Mouse (Mus musculus) regulatory T cell (primary cell): Measurements from ENCODE around the gene Lmln.

Experiments
- in situ Hi-C: fragments of 300-600 bp; cut with MboI, MseI; formaldehyde crosslinking; loops from one replicate; pipeline ENCODE4 v1.15.1; 2025; ENCODE audit warnings: high pct_unique_total_duplicates

The Lmln gene

GRCm38 (mm10) chr16:33062024-33062681 is at the start of gene Lmln:
TSS of gene Lmln (plus strand) at chr16:33062521.
- in situ Hi-C loops: loop anchor here (10.0 kb wide), 1 partner anchor 1977 kb away; the partner anchor contains the start of gene Xxylt1

DNA sequence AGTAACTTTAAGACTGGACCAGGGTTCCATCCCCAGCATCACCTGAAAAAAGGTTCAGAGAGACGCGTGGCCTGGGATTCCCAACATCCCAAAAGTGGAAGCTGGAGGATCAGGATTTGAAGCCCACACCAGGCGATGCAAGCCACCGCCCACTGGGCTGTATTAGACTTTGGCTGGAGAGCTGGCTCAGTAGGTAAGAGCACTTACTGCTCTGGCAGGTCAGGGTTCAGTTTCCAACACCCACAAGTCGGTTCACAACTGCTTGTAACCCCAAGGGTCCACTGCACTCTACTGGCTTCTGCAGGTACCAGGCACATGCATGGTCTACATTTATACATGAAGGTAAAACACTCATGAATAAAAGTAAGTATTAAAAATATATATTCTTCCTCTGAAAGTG is 48.5 kb upstream of the Lmln start:
- in situ Hi-C loops: no loop called here

- in situ Hi-C loops: no loop called here
Observed at GRCm38 (mm10) chr16:33014921-33015320, 47.4 kb upstream of the Lmln start.

GRCm38 (mm10) chr16:33015396-33015907 is 46.9 kb upstream of the Lmln start:
- in situ Hi-C loops: no loop called here

DNA sequence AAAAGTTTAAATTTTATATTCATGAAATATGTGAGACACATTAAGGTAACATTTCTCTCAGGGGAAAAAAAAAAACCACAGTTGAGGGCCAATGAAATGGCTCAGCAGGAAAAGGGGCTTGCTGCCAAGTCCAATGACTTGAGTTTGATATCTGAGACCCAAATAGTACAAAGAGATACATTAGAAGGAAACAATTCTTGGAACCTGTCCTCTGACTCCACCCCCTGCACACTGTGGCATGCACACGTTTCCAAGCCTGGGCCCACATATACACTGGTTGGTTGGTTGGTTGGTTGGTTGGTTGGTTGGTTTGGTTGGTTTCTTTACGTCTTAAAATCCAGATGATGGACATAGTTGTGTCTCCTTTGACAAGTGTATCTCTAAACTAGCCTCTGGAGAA is 46.3 kb upstream of the Lmln start:
- in situ Hi-C loops: no loop called here

- in situ Hi-C loops: no loop called here
Observed at GRCm38 (mm10) chr16:33017677-33018349, 44.5 kb upstream of the Lmln start.

DNA sequence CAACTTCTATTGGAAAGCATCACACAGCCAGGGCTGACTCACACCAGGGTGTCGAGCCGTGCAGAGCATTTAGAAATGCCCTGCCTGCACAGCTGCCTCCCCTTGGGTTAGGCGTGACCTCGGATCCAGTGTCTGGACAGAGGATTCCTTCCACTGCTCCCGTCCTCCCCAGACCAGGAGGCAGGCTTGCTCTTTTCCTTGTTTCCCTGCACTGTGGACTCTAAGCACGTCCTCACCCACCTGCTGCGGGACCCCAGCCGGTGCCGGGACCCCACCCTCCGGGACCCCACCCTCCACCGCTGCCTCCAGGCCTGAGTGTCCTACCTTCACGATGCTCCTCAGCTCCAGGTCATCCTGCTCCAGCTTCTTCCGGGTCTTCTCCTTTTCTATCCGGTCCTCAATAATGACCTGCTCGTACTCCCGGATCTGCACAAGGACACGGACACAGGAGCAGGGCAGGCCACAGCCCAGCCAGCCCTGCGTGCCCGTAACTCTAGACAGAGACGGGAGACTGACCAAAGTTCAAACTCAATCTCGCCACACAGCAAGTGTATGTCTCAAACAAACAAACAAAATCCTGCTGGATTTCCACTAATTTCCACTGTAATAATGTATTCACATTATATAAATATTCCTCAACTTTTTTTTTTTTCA is 43.1 kb upstream of the Lmln start:
- in situ Hi-C loops: no loop called here

GRCm38 (mm10) chr16:33021381-33021780 is 40.9 kb upstream of the Lmln start:
- in situ Hi-C loops: loop anchor here (10.0 kb wide), 1 partner anchor 207 kb away; the partner anchor contains the start of gene Smbd1

DNA sequence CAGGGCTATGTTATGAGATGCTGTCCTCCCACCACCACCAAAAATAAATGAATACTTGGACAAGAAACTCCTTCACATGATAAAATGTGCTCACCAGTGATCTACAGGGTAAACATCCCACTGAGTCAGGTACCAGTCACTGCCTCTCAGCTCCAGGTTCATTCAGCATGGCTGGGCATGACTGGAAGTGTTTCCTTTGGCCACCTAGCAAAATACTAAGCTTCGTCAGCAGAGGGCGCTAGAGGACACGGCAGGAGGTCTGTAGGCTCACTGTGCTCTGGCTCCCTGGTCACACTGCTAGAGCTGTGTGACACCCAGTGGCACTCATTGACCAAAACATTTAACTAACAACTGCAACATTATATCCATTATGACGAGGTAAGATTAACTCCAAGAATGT is 38.6 kb upstream of the Lmln start:
- in situ Hi-C loops: loop anchor here (10.0 kb wide), 1 partner anchor 209 kb away; the partner anchor contains the start of gene Smbd1

DNA sequence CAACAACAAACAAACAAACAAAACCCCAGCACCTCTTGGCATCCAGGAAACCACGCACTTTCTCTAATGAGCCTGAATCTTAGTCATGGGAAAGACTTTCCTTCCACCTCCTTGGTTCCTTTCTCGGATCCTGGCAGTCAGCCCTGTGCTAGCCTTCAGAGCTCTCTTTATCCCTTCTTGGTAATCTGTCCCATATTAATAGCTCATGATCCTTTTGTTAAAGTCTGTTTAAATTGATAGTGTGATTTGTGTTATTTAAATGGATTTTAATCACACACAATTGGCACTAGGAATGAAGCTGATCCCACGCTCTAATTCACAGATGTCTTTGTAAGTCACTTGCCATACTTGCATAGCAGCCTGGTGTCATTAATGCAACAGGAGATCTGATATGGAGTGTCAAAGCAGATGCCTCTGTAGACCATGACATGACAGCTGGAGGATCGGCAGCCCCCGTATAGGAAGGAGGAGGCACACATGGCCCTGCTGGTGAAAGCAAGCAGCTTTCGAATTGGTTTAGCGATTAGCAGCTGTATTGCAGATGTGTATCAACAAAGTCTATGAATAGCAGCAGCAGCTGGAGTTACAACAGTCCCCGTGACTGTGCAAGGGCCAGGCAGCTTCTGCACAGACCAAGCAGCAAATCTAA is 37.7 kb upstream of the Lmln start:
- in situ Hi-C loops: loop anchor here (10.0 kb wide), 1 partner anchor 210 kb away; the partner anchor contains the start of gene Smbd1

DNA sequence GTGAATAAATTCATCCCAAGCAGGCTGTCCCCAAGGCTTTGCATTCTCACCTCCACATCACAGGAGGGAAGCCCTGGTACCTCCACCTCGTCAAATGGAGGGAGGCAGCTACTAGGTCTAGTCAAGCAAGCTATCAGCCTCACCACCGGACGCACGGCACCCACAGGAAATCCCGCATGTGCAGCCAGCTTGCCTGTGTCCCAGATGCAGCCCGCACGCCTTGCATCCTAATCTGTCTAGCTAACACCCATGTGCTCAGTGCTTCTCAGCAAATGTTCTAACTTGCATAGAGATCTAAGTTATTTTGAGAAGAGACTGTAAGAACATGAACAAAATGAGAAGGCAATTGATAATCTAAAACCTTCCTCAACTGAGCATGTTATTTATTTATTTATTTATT is 36.0 kb upstream of the Lmln start:
- in situ Hi-C loops: loop anchor here (10.0 kb wide), 1 partner anchor 212 kb away; the partner anchor contains the start of gene Smbd1

- in situ Hi-C loops: no loop called here
Observed at GRCm38 (mm10) chr16:33036006-33036405, 26.3 kb upstream of the Lmln start.

DNA sequence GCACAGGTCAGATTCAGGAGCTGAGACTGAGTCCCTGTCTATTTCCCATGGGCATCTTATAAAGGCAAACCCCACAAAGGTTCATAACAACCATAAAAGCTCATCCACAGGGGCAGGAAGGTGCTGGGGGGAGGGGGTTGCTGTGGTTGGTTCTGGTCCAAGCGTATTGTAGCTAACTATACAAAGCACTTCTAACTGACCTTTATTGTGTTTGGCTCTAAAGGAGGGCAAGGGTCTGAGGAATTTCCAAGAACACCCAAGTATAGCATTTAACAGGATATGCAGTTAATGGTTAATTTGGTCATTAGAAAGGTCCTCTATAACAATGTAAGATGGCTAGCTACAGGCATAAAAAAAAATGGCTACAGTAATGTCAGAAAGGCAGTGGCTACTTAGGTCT is 19.6 kb upstream of the Lmln start:
- in situ Hi-C loops: no loop called here

GRCm38 (mm10) chr16:33043268-33043667 is 19.1 kb upstream of the Lmln start:
- in situ Hi-C loops: no loop called here

DNA sequence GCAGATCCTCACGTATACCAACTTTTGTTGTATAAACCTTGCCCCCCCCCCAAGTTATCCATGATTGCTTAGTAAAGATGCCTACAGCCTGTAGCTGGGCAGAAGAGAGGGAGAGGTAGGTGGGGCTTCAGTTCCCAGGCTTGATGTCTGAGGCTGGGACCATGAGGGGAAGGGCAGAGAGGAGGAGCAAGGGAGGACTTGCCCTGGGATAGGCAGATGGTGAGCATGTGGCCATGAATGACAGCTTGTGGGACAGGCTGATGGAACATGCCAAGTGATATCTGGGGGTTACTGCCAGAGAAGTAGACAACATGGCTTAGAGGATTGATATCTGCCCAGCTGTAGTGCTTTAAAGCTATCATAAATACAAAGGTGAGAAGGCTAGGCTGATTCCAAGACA is 14.3 kb upstream of the Lmln start:
- in situ Hi-C loops: no loop called here

GRCm38 (mm10) chr16:33048686-33049085 is 13.6 kb upstream of the Lmln start:
- in situ Hi-C loops: no loop called here

DNA sequence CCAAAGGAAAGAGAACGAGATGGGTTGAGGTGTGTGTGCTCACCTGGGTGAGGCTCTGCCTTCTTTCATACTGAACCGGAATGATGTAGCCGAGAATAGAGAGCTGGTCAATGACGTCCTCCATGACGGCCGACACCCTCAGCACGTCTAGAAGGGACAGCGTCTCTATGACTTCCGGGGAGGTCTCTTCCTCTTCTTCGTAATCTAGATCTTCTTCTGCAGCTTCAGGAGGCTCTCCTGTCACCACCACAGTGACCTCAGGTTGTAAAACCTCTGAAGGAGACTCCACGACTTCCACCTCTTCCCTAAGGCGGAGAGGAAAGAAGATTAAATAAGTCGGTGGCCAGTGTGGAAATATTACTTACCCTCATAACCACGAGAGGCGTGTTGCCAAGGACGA is 12.5 kb upstream of the Lmln start:
- in situ Hi-C loops: loop anchor here (10.0 kb wide), 1 partner anchor 665 kb away; no protein-coding TSS in a partner anchor

GRCm38 (mm10) chr16:33053141-33053540 is 9.2 kb upstream of the Lmln start:
- in situ Hi-C loops: loop anchor here (10.0 kb wide), 1 partner anchor 662 kb away; no protein-coding TSS in a partner anchor

GRCm38 (mm10) chr16:33054927-33055326 is 7.4 kb upstream of the Lmln start:
- in situ Hi-C loops: loop anchor here (10.0 kb wide), 1 partner anchor 660 kb away; no protein-coding TSS in a partner anchor

- in situ Hi-C loops: loop anchor here (10.0 kb wide), 1 partner anchor 659 kb away; no protein-coding TSS in a partner anchor
Observed at GRCm38 (mm10) chr16:33055655-33056054, 6.7 kb upstream of the Lmln start.

DNA sequence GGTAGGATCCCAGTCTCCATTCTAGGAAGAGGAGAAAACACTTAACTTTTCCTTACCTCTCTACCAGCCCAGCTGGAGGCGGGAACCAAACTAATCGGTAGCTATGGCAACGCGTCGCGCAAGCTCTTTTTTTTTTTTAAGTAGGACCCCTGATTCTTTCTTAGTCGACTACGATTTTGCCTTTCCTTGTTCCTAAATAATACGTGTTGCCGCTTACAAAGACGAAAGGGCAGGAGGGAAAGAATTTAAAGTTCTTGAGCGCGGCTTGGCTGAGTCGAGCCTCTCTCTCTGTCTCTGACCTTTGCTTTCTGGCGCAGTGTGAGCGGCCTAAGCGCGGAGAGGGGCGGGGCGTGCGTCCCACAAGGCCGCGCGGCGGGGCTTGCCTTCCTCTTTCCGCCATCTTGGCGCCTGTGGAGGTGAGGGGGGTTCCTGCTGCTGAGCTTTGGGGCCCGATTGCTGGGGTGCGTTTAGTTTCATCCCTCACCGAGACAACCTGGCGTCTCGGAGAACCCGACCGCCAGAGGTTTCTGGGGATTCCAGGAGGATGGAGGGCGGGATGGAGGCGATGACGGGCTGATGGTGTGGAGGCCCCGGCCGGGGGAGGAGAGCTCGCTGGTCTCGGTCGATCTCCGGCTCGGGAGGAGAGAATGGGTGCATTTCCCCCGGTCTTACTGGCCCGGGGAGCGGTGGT is 6.1 kb upstream of the Lmln start, which contains the start of the genes Iqcg and Rpl35a:
TSS of gene Iqcg (minus strand) at position 124 of the 691 bp plus-strand sequence.
TSS of gene Rpl35a (plus strand) at position 359 of the 691 bp plus-strand sequence.
- in situ Hi-C loops: loop anchor here (10.0 kb wide), 1 partner anchor 659 kb away; no protein-coding TSS in a partner anchor
